Mouse (Mus musculus) megakaryocyte, embryonic 14.5 days (primary cell): Measurements from ENCODE around the gene Btbd8.

Source experiments
- FLI1 ChIP-seq: IDR thresholded peaks from 2 replicates; pipeline ENCODE4 v1.6.1; 2012; ENCODE audit warnings: low read length, inconsistent platforms, mixed read lengths
- GATA1 ChIP-seq: IDR thresholded peaks from 3 replicates; pipeline ENCODE4 v1.6.1; 2012; ENCODE audit warnings: mixed read lengths, low read length, inconsistent platforms, borderline replicate concordance

DNA sequence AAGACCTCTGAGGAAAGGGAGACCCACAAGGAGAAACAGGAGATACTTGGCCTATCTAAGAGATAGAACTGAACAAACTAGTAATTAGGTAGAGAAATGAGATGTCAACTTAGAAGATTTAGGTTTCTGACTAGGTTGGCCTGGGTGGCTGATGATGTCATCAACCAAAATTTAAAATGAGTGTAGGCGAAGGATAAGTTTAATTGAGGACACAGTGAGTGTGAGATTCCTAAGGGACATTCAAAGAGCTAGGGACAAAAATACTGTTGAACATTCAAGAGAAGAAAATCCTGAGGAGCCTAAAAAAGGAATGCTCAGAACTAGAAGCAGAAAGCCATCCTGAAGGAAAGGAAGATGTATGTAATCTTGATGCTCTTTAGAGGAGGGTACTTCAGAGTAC, 78.3 kb downstream of the Btbd8 start:
- TF ChIP-seq GATA1 (no peak), FLI1 (no peak)
